Mouse (Mus musculus) embryo, embryonic 10.5 days (tissue): ENCODE measurements around the gene Plekha6.

Source experiments
- DNase-seq: peaks from one replicate; pipeline ENCODE4 v3.0.0-alpha.2; 2015; ENCODE audit warnings: low spot score

Plekha6 gene

DNA sequence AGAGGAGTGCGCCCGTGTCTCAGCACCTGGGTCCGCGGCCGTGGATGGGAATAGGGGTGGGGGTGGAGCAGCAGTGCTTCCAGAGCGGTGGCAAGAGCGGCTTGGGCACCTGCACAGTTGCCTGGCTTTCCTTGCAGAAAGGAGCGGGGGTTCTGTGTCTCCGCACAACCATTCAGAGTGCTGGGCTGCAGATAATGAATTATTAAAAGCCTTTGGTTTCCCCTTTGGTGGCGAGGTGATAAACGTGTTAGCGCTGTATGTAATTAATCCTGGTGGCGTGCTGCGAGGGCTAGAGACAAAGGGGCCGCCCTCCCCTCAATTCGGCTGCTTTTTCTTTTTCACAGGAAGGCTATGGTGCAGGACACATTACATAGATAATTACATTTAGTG lies 18.7 kb downstream of the Plekha6 start:
- DNase-seq = peak; percentile 71

- peak; percentile 75 for DNase-seq
Observed at GRCm38 (mm10) chr1:133183141-133183925, 19.3 kb downstream of the Plekha6 start.

DNA sequence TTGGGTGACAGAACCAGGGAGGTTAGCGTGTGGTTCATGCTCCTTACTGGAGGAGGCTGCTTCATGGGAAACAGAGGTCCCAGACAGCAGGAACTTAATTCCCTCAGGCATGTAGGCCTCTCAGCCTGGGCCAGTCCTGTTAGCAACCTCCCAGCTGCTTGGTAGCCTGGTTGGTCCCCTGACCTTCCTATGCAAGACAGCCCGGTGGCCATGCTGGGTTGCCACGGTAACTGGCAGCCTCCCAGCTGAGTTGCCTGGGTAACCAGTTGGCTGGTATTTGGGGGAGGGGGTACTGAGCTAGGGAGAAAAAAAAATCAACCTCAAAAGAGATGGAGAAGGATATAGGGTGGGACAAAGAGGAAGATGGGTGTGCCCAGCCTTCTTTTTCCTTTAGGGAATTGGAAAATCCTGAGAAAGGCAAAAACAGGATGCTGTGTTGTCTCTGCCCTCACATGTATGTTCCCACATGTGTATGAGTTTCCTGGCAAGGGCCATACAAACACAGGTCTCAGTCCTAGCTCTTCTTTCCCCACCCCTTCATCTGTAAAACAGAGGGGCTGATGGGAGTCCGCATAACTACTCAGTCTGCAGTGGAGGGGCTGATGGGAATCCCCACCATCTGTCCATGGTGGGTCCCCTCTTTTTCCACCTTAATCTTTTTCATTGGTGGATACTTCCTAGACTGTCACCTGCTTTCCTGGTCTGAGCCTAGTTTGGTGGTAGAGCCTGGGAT lies 24.1 kb downstream of the Plekha6 start:
- DNase-seq = peak; percentile 92

DNA sequence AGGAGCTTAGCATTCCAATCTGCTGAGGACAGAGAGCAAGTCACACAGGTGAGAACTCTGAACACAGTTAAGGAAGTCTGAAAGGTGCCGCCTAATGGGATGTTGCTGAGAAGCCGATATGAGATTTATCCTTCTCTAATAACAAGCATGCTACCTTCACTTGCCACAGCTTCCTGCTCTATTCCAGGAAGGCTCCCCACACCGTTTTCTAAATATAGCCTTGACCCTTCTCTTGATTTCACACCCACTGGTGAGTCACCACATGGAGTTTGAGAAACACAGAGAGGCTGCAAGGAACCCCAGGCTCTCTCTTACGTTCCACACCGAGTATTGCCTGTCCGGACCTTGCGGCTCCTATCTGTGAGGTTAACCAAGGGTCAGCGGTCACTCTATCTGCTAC lies 24.7 kb downstream of the Plekha6 start:
- DNase-seq = no peak

DNA sequence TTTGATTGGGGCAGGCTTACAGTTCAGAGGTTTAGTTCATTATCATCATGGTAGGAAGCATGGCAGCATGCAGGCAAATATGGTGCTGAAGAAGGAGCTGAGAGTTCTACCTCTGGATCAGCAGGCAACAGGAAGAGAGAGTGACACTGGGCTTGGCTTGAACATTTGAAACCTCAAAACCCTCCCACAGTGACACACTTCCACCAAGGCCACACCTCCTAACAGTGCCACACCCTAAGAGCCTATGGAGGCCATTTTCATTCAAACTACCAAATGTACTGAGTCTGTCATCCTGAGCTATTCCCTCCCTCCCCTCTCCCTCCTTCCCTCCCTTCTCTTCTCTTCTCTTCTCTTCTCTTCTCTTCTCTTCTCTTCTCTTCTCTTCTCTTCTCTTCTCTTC lies 25.5 kb downstream of the Plekha6 start:
- no peak for DNase-seq

DNA sequence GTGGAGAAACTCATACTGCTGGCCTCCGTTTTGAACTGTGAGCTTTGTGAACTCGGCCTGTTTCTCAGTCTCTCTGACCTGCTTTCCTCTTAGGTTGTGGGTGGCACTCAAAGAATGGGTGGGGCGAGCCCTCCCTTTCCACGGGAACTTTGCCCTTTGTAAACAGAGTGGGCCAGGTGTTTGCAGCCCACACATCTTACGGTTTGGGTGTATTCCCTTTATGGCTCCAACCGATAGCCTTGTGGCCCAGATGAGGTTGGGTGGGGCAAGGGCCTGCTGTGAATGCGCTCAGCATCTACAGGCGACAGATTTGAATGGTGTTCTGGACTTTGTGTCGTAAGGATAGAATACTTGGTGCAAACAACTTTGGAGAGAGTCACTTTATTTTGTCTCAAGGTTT lies 26.5 kb downstream of the Plekha6 start:
- DNase-seq = no peak

DNA sequence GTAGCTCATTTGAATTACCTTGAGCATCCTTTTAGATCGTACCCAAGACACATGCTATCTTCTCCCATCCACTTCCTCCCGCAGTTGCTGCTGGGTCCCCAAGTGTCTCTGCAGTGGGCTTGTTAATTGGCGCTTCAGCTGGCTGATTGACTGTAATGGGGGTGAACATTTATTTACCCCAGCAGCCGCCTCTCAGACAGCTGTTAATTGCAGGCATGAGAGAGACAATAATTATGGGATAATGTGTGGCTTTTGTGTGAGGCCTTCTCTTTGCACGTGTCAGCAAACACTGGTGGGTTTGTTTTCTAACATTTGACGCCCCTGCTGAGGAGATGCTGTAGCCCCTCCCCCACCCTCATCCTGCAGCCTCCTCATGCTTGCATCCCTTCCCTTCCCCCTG lies 32.2 kb downstream of the Plekha6 start:
- DNase-seq = no peak

- DNase-seq = no peak
Observed at GRCm38 (mm10) chr1:133197266-133197665, 33.3 kb downstream of the Plekha6 start.

- DNase-seq = no peak
Observed at GRCm38 (mm10) chr1:133199706-133200105, 35.7 kb downstream of the Plekha6 start.

DNA sequence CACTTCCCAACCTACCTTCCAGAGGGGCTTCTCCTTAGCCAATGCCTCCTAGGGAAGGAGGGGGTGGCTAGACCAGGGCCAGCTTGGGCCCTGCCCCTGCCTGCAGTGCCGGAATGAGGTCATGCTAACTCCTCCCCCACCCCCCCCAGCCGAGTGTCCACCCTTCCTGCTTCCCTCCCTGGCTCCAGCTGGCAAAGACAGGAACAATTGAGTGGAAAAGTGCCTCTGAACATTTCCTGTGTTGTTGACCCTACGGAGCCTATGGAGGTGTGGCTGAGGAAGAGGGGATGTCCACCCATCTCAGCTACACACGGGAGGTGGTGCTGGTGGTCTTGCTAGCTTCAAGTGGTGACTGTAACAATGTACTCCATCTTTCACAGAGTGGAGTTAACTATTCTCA lies 37.5 kb downstream of the Plekha6 start:
- no peak for DNase-seq

- DNase-seq = no peak
Observed at GRCm38 (mm10) chr1:133203701-133204100, 39.7 kb downstream of the Plekha6 start.

- DNase-seq = no peak
Observed at GRCm38 (mm10) chr1:133204341-133204849, 40.4 kb downstream of the Plekha6 start.

DNA sequence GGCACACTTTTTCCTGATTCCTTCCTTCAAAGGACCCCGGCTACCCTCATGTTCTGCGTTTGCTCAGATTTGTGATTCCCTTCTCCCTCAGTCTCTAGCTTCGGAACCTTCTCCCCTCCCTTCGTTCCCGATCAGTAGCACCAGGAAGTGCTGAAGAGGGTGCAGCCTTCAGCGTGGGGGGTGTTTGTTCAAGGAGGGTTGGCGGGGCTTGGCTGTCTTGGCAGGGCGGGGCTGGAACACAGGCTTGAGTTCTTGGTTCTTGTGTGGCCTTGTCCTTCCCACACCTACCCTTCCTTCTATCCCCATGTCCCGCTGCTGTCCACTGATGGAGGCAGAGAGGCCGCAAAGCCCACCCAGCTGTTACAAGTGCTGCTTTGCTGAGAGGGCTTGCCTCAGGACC lies 41.0 kb downstream of the Plekha6 start:
- DNase-seq = no peak

DNA sequence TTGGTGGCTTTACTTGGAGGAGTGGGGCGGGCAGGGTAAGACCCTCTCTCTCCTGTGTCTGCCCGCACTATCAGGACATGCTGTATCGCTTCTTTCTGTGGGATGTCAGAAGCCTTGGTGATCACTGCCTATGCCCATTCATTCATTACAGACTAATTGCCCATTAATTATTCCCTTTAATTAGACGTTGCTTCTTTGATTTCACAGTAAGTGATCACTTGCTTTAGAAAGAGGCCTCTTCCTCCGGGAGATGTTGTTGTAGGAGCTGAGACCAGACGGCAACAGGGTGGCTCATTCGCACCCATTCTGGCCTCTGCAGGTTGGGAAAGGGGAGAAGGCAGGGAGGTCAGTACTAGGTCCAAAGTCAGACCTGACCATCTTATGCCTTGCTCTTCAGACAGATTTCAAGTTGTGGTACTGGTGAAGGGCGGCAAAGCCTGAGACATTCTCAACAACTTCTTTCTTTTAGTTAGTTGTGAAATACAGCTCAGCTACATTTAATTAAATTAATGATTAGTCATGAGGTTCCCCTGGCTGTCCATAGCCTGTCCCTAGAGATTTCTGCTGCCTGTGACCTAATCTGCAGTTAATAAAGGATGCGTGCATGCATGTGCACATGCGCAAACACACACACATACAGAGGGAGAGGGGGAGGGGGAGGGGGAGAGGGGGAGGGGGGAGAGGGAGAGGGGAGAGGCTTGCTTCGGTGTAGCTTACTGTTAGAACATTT lies 44.2 kb downstream of the Plekha6 start:
- DNase-seq = no peak

GRCm38 (mm10) chr1:133209036-133209435 lies 45.0 kb downstream of the Plekha6 start:
- DNase-seq = no peak

DNA sequence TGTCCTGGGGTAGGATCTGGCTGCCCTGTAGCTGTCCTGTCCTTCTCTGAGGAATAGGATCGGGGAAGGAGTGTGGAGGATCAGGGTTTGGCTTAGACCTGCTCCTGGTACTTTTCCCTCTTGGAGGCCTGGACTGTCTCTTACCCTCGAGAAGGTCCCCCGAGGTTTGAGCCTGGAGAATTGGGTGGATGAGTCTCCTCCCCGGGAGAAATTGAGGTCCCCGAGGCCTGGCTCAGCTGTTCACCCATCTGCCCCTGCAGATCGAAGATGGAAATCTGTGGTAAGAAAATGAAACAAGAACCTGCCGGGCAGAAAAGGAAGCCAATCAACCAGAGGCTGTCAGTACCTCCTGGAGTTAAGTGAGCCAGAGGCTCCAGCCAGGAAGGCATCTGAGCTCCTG lies 45.5 kb downstream of the Plekha6 start:
- DNase-seq = no peak

- DNase-seq = no peak
Observed at GRCm38 (mm10) chr1:133209901-133210516, 46.0 kb downstream of the Plekha6 start.

- no peak for DNase-seq
Observed at GRCm38 (mm10) chr1:133210766-133211165, 46.8 kb downstream of the Plekha6 start.

- no peak for DNase-seq
Observed at GRCm38 (mm10) chr1:133212273-133212672, 48.3 kb downstream of the Plekha6 start.

DNA sequence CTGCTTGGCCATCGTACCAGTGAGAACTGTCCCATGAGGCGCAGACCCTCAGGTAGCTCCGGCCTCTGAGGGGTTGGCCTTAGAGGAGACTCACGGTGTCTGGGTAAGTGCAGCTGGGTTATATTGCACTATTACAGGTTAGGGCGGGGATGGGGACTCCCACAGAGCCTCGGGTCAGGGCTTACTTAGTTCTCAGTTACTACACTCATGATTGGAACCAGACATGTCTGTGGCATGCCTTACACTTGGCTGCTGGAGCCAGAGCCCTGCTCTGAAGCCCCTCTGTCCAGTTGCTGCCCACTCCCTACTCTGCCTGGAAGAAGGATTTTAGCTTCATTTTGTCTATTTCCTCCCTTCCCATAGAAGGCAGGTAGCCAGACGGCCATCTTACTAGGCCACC lies 49.1 kb downstream of the Plekha6 start:
- peak; percentile 33 for DNase-seq

- DNase-seq = no peak
Observed at GRCm38 (mm10) chr1:133213901-133214300, 49.9 kb downstream of the Plekha6 start.

DNA sequence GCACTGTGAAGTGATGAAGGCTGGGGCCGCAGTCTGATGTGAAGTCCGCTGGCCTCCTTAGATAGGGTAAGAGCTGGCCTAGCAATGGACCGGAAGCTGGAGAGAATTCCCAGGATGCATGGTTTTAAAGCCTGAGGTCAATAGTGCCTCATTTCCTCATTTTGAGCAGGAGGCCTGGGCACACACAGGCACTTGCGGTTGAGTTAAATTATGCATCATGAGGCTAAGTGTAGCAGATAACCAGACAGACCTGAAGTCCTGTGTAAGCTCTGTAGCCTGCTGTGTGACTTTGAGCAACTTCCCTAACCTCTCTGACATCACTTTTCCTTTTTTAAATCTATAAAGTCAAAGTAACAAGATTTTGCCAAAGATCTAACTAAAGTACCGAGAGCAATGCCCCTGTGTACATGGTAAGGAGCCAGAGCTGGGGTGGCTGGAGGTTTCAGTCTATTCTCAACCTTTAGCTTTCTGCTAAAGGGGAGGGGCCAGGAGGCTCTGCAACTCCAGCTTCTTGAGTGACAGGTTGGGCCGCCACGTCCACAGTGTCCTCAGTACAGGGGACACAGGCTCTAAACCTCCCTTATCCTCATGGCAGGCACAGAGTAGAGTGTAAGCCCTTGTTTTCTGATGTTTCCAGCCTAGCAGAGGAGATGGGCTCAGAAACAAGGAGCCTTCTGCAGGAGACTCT lies 50.8 kb downstream of the Plekha6 start:
- no peak for DNase-seq
